Mouse (Mus musculus) ES-E14 (cell line): ENCODE measurements around the gene Prkag2. TPM values are rescaled to one million over a fixed set of nuclear protein-coding genes. Genes with fewer than 3 reads are reported as not detected.

ENCODE experiments used
- DNase-seq: peaks from one replicate; pipeline ENCODE4 v3.0.0-alpha.2; 2013; ENCODE audit warnings: low read depth, low spot score
- H3K27ac ChIP-seq: 2 replicates; pipeline ENCODE4 v1.5.1; 2012; ENCODE audit warnings: low read depth, mild to moderate bottlenecking, low read length, moderate library complexity, mixed read lengths; ENCODE audit not compliant: poor library complexity, insufficient read depth, severe bottlenecking
- H3K36me3 ChIP-seq: 2 replicates; pipeline ENCODE4 v1.6.1; 2012; ENCODE audit warnings: mild to moderate bottlenecking, low read length, moderate library complexity, mixed read lengths; ENCODE audit not compliant: control insufficient read depth, poor library complexity, insufficient read depth, severe bottlenecking
- H3K4me1 ChIP-seq, 2 experiments: fragments of 150-350 bp in 1 of 2; sonication (generic) in 1 of 2; 2 replicates each; pipeline ENCODE4 v1.6.1; 2012; ENCODE audit warnings: low read length in 2 of 2, mild to moderate bottlenecking in 1 of 2, mixed read lengths in 1 of 2; ENCODE audit not compliant: control insufficient read depth in 2 of 2, insufficient read depth in 2 of 2, poor library complexity in 1 of 2
- H3K4me3 ChIP-seq, 2 experiments: fragments of 150-350 bp in 1 of 2; sonication (generic) in 1 of 2; 2 replicates each; pipeline ENCODE4 v1.5.1; 2012; ENCODE audit warnings: low read length in 2 of 2, low read depth in 1 of 2, mild to moderate bottlenecking in 1 of 2, mixed read lengths in 1 of 2; ENCODE audit not compliant: insufficient read depth in 1 of 2, poor library complexity in 1 of 2, severe bottlenecking in 1 of 2
- H3K9ac ChIP-seq: 2 replicates; pipeline ENCODE4 v1.6.1; 2012; ENCODE audit warnings: low read depth, mild to moderate bottlenecking, low read length, mixed read lengths; ENCODE audit not compliant: poor library complexity, insufficient read depth, severe bottlenecking
- H3K9me3 ChIP-seq: fragments of 150-350 bp; sonication (generic); 2 replicates; pipeline ENCODE4 v1.6.1; 2012; ENCODE audit warnings: low read depth, mild to moderate bottlenecking, low read length; ENCODE audit not compliant: control insufficient read depth, insufficient read depth
- CHD2 ChIP-seq: IDR thresholded peaks from 2 replicates; pipeline ENCODE4 v1.6.1; 2014; ENCODE audit warnings: mild to moderate bottlenecking, low read depth, low read length, inconsistent platforms
- HCFC1 ChIP-seq: IDR thresholded peaks from 2 replicates; pipeline ENCODE4 v1.6.1; 2012; ENCODE audit warnings: low read length, inconsistent platforms, borderline replicate concordance; ENCODE audit not compliant: insufficient read depth
- MAFK ChIP-seq: IDR thresholded peaks from 2 replicates; pipeline ENCODE4 v1.6.1; 2014; ENCODE audit warnings: mild to moderate bottlenecking, low read depth, low read length, inconsistent platforms; ENCODE audit not compliant: insufficient read depth
- ZC3H11A ChIP-seq: IDR thresholded peaks from 2 replicates; pipeline ENCODE4 v1.6.1; 2012; ENCODE audit warnings: low read depth, mild to moderate bottlenecking, inconsistent platforms, low read length, borderline replicate concordance
- ZNF384 ChIP-seq: IDR thresholded peaks from 2 replicates; pipeline ENCODE4 v1.6.1; 2012; ENCODE audit warnings: low read depth, low read length, inconsistent platforms
- in situ Hi-C, 2 experiments: fragments of 600-800 bp; cut with MboI; formaldehyde crosslinking; loops; one replicate each; pipeline ENCODE4 v1.15.1; 2025; ENCODE audit warnings: low sequenced_read_pairs in 2 of 2, inconsistent platforms in 1 of 2; ENCODE audit not compliant: unreplicated experiment in 2 of 2
- total RNA-seq: library from RNA; depleted of rRNA; stranded (reverse); fragments of 300-350 nt; gene quantifications from 2 replicates; pipeline ENCODE4 v1.2.3, GENCODE M21; 2012

Prkag2 gene
- total RNA-seq, 1 experiment = 10.5 TPM

- Histone ChIP-seq H3K36me3 (no peaks in the 10 kb centered on the region), H3K9me3 (no peaks in the 10 kb centered on the region), H3K4me1 (no peaks in the 10 kb centered on the region), H3K9ac (no peak overlapping the region), H3K4me3 (no peak overlapping the region), H3K27ac (no peak overlapping the region)
- in situ Hi-C loops = no loop called here
- no peak for DNase-seq
- TF ChIP-seq HCFC1 (no peak), ZNF384 (no peak), ZC3H11A (no peak), MAFK (no peak), CHD2 (no peak)
Observed at GRCm38 (mm10) chr5:25125884-25126560, 25.6 kb upstream of the Prkag2 start.

- no peaks in the 10 kb centered on the region for H3K9me3 ChIP-seq
- no peak for TF ChIP-seq ZC3H11A
- TF ChIP-seq HCFC1 = no peak
- no peak for TF ChIP-seq ZNF384
- no peak for TF ChIP-seq MAFK
- TF ChIP-seq CHD2 = no peak
- no peak overlapping the region for H3K27ac ChIP-seq
- no peaks in the 10 kb centered on the region for H3K36me3 ChIP-seq
- no peak for DNase-seq
- H3K4me1 ChIP-seq = no peaks in the 10 kb centered on the region
- H3K4me3 ChIP-seq = no peak overlapping the region
- in situ Hi-C loops = no loop called here
- H3K9ac ChIP-seq = no peak overlapping the region
Observed at GRCm38 (mm10) chr5:25122534-25122933, 22.1 kb upstream of the Prkag2 start.

DNA sequence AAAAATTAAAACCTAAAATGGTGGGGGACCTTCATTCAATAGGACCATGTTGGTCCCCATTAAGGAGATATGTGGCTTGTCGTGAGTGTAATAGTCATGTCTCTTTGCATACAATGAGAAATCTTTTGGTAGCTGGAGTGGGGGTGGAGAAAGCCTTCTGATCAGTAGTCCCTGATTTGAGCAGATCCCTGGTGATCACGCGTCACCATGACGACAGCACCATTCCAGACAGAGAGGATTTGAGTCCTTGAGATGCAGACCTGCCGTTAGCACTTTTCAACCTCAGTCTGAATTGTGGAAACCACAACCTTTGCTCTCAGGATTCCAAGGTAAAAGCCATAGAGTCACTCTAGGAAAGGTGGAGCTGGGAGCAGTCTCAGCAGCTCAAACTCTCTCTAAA, 18.7 kb upstream of the Prkag2 start:
- no peaks in the 10 kb centered on the region for H3K4me1 ChIP-seq
- in situ Hi-C loops = no loop called here
- no peaks in the 10 kb centered on the region for H3K36me3 ChIP-seq
- H3K4me3 ChIP-seq = no peak overlapping the region
- no peaks in the 10 kb centered on the region for H3K9me3 ChIP-seq
- TF ChIP-seq MAFK = no peak
- TF ChIP-seq HCFC1 = no peak
- TF ChIP-seq ZNF384 = no peak
- no peak for TF ChIP-seq CHD2
- no peak for TF ChIP-seq ZC3H11A
- H3K9ac ChIP-seq = no peak overlapping the region
- DNase-seq = no peak
- H3K27ac ChIP-seq = no peak overlapping the region

DNA sequence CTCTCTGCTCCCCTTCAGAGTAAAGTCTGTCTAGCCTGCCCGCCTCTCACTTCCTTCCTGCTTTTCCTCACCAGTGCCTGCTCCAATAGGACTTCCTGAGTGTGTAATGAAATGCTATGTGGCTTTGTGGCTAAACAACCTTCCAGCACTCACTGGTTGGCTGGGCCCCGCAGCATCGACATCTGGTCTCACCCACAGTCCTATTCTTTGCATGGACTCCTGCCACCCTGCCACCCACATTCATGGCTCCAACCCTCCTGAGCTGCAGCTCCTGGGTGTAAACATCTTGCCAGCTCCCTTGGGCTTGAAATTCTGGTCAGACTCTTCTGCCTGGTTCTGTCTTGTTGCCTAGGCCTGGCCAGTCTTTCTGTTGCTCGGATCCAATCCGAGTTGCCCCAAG, 15.6 kb upstream of the Prkag2 start:
- Histone ChIP-seq H3K27ac (no peak overlapping the region), H3K4me1 (no peaks in the 10 kb centered on the region), H3K9me3 (no peaks in the 10 kb centered on the region), H3K9ac (no peak overlapping the region), H3K4me3 (no peak overlapping the region), H3K36me3 (no peaks in the 10 kb centered on the region)
- no peak for DNase-seq
- TF ChIP-seq ZC3H11A = no peak
- in situ Hi-C loops = no loop called here

- H3K27ac ChIP-seq = no peak overlapping the region
- H3K4me3 ChIP-seq = no peak overlapping the region
- no peaks in the 10 kb centered on the region for H3K36me3 ChIP-seq
- in situ Hi-C loops = no loop called here
- no peak overlapping the region for H3K9ac ChIP-seq
- H3K4me1 ChIP-seq = no peaks in the 10 kb centered on the region
- DNase-seq = no peak
- TF ChIP-seq HCFC1 = no peak
- no peak for TF ChIP-seq ZNF384
- H3K9me3 ChIP-seq = no peaks in the 10 kb centered on the region
Observed at GRCm38 (mm10) chr5:25115216-25115615, 14.8 kb upstream of the Prkag2 start.
